Mouse (Mus musculus) lung, postnatal 0 days (tissue): ENCODE measurements at regions not wholly inside any gene's neighbourhood (a gene's known extent, or its start where the extent isn't known, plus 50 kb on each side); places are given as distances from the start of the nearest gene placed in this dataset.

Experiments used
- CTCF ChIP-seq: IDR thresholded peaks from 2 replicates; pipeline ENCODE4 v1.5.1; 2016; ENCODE audit warnings: antibody characterized with exemption, mild to moderate bottlenecking
- EP300 ChIP-seq: IDR thresholded peaks from 2 replicates; pipeline ENCODE4 v1.6.1; 2016; ENCODE audit warnings: antibody characterized with exemption, mild to moderate bottlenecking, control low read depth

- TF ChIP-seq EP300 (no peak), CTCF (peak; percentile 72)
Measured at GRCm38 (mm10) chr5:133585181-133585580, 514.3 kb upstream of the Castor2 start.
